Mouse (Mus musculus) heart, adult 18-20 months (tissue): ENCODE measurements around the gene Cxcl12. TPM values are rescaled to one million over a fixed set of nuclear protein-coding genes. Genes with fewer than 3 reads are reported as not detected.
A peak's percentile ranks its signal among the peaks of the same experiment; 100 is the strongest.

Experiments
- DNase-seq, 2 experiments: peaks; one replicate each; pipeline ENCODE4 v3.0.0; 2021 to 2022; ENCODE audit warnings: mixed read lengths in 1 of 2
- total RNA-seq, 2 experiments: library from RNA; stranded (reverse); gene quantifications; 2 replicates each; pipeline ENCODE4 v1.2.3; 2021

The Cxcl12 gene
- total RNA-seq, 2 experiments from 2014 or later = 90.2 to 91.3 TPM

DNA sequence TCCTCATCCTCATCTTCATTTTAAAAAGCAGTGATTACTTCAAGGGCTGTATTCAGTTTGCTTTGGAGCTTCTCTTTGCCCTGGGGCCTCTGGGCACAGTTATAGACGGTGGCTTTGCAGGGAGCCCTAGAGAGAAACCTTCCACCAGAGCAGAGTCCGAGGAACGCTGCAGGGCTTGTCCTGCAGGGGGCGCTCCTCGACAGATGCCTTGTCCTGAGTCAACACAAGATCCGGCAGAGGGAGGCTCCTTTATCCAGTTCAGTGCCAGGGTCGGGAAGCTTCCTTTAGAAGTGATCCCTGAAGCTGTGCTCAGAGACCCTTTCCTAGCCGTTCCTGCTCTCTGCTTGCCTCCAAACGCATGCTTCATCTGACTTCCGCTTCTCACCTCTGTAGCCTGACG is 5.5 kb downstream of the Cxcl12 start:
- peak; percentile 81 to 93 for DNase-seq

- DNase-seq = no peak
Measured at GRCm38 (mm10) chr6:117175113-117175793, 6.9 kb downstream of the Cxcl12 start.

DNA sequence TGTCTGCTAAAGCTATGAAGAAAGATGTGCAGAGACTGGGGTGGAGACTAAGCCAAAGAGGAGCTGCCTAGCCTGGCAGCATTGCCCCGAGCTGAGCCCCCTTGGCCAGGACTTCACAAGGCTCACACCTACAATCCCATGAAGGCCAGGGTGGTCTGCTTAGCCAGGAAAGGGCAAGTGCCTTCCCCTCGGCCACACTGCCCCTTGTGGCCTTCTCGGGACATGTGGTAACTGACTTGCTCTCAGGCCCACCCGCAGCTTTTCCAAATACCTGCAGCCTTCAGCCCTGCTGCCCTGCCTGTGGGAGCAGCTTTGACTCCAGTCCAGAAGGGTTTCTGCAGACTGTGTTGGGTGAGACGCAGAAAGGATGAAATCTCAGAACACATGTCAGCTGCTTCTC is 8.1 kb downstream of the Cxcl12 start:
- no peak for DNase-seq

GRCm38 (mm10) chr6:117180303-117180702 is 12.0 kb downstream of the Cxcl12 start:
- no peak for DNase-seq

DNA sequence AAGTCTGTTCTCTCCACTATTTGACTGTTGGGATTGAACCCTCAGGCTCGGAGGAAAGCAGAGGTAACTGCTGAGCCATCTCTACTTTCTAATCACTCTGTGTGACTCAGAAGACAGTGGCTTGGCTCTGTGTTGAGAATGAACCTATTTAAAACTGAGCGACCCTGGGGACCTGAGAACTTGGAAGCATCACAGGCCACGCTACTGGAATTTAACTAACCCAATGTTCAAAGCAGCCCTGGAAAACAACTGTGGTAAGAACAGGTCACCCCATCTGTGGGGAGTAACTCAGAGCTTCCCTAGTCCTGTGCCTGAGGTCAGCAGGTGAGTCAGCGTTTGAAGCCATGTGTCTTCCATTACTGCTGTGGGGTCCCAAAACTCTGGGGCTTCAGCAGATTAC is 17.0 kb downstream of the Cxcl12 start:
- DNase-seq = no peak

DNA sequence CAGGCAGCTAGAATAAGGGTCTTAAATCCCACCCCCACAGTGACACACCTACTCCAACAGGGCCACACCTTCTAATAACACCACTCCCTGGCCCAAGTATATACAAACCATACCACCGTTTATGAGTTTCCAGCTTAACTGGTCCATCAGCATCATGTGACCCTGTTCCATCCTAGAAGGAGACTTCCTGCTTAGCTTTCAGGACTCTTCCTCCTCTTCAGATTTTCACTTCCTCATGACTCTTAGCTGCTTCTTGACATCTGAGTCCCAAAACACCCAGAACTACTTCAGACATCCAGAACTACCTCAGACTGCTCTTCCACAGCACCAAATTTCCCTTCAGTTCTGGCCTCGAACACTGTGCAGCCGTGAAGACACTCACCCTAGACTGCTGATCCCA is 22.1 kb downstream of the Cxcl12 start:
- no peak for DNase-seq

- DNase-seq = no peak
Measured at GRCm38 (mm10) chr6:117191741-117192140, 23.4 kb downstream of the Cxcl12 start.

- no peak for DNase-seq
Measured at GRCm38 (mm10) chr6:117192678-117193077, 24.3 kb downstream of the Cxcl12 start.

- no peak for DNase-seq
Measured at GRCm38 (mm10) chr6:117195270-117195669, 26.9 kb downstream of the Cxcl12 start.

DNA sequence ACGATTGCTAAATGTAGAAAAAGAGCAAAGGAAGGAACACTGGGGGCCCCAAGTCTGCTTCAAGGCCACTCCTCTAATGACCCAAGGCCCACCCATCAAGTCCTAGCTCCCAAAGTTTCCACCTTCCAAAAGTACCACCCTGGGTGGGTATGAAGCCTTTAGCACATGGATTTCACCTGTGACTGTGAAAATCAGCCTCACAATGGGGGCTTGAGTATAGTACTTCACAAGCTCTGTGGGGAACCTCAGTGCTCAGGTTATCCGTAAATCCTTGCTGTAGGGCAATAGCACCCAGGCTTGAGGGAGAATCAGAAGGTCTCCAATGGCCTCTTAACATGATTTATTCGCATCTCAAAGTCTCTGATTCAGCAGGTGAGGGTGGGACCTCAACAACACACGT is 30.5 kb downstream of the Cxcl12 start:
- DNase-seq = no peak

DNA sequence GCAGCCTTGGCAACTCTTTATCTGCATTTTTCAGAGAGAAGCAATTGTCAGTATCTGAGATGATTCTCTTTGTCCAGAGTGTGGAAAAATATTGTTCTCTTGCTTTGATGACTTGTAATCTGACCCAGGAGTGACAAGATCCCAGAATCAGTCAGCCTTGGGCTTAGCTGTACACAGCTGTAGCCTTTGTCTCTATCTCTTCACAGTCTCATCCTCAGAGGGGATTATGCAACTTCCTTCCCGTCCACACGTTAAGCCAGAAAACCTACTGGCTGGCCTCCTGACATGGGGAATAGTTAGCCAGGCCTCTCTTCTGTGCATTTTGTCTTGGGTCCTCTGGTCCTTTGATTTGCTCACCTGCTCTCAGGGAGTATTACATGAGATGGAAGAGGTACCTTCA is 31.4 kb downstream of the Cxcl12 start:
- peak in 1 of 2 experiments; percentile 10 for DNase-seq

GRCm38 (mm10) chr6:117200916-117201315 is 32.6 kb downstream of the Cxcl12 start:
- no peak for DNase-seq

GRCm38 (mm10) chr6:117201396-117201795 is 33.1 kb downstream of the Cxcl12 start:
- DNase-seq = no peak

GRCm38 (mm10) chr6:117201859-117202258 is 33.5 kb downstream of the Cxcl12 start:
- DNase-seq = no peak

DNA sequence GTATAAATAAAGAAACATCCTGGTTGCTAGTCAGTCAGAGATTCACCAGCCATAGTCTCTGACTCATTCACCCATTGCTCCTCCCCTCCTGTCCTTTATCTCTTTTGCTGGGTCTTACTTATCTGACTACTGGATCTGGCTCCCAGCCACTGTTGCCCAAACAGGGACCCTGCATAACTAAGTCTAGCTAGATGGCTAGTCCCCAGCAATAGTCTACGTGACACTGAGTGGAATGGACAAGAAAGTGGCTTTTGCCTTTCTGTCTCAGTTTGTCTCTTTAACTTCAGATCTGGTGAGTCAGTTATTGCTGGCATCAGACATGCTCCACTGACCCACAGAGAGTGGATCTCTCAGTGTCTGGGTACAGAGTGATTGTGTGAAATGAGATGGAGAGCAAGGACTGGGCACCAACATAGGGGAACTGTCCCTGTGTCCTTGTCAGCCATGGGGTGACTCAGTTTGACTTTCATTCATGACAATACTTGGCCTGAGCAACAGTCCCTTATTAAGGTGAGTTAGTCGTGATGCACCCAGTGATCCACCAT is 34.6 kb downstream of the Cxcl12 start:
- no peak for DNase-seq

GRCm38 (mm10) chr6:117204112-117204511 is 35.8 kb downstream of the Cxcl12 start:
- DNase-seq = no peak

DNA sequence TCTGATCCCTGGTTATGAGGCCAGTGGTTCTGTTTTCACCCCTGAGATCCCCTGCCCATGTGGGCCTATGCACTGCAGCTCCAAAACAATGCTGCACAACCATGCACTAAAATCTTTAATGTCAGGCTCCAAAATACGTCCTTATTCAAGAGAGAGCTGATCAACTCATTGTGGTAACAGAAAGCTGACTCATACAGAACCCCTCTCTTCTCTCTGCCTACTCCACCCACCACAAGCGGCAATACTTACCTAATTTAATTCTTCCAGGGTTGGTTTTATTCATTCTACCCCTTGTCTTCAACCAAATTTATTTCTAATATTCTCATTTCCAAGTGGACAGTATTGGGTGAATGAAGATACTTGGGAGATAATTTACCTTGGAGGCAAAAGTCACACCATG is 38.5 kb downstream of the Cxcl12 start:
- no peak for DNase-seq

- no peak for DNase-seq
Measured at GRCm38 (mm10) chr6:117207289-117207688, 39.0 kb downstream of the Cxcl12 start.

DNA sequence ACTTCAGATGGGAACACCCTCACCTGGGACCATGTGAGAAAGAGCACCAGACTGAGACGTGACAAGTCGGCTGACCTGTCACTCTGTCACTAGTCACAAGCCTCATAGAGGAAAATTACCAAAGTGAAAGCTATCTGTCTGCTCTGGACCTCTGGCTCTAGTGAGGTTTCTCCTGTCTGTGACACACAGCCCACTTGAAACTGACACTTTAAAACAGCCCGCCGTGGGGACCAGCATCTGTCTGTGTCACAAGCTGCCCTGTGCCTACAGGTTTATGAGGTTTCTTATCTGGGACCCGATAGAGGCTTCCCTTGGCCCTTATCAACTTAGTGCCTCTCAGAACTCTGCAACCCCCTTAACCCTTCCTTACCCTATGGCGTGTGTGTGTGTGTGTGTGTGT is 41.8 kb downstream of the Cxcl12 start:
- DNase-seq = no peak

DNA sequence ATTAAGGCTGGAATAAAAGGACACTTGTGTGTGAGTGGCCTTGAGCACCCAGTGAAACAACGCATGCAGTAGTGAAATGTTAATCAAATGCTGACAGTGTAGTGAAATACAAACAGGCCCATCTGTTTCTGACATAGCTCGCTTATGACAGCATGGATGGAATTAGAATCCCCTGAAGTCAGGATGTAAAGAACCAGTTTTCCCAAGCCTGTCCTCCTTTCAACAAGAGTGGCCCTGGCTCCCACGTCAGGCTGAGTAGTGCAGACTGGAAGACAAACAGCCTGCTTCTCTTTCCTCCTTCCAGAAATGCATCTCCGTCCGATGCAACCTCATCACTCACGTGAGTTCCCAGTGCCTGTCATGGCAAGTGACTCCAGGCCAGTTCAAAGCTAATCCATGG is 42.2 kb downstream of the Cxcl12 start:
- no peak for DNase-seq

GRCm38 (mm10) chr6:117214506-117214905 is 46.2 kb downstream of the Cxcl12 start:
- no peak for DNase-seq

DNA sequence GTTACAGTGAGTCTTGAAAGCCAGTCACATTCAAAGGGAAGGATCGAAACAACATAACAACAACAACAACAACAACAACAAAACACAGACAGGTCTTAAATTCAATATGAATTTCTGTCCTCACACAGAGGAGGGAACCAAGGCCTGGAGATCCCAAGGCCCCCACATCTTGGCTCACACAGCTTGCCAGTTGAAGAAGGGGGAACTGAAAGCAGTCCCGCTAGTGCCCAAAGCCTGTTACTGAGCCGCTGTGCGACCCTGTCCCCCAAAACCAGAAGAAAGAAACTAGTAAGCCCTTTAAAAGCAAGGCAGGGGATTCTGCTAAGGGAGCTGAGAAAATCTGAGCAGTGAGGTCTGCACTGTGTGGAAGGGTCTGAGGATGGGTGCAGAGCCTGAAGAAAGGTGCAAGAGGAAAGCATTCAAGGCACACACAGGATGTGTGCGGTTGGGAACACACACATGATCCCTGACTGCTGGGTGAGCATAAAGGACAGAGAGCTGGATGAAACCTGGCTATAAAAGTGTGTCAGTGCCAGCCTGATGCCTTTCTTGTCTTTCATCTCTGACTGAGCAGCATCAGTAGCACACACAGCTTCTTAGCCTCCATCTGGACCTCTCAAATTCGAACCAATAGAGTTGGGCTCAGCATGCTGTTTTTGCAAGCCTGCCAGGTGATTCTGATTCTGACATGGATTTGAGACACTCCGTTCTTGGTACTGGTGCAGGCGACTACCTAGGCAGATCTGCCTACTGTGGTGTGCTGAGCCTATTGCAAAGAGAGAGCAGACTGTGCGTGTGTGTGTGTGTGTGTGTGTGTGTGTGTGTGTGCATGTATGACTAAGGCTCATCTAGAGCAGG is 50.3 kb downstream of the Cxcl12 start:
- no peak for DNase-seq

- no peak for DNase-seq
Measured at GRCm38 (mm10) chr6:117219300-117219680, 51.0 kb downstream of the Cxcl12 start.
